Mouse (Mus musculus) kidney, postnatal 10 days (tissue): Measurements from ENCODE around the gene Smyd4.
A peak's percentile ranks its signal among the peaks of the same experiment; 100 is the strongest.

Experiments used
- DNase-seq: peaks from one replicate; pipeline ENCODE4 v3.0.0; 2021; ENCODE audit warnings: mixed read lengths

Gene Smyd4

DNA sequence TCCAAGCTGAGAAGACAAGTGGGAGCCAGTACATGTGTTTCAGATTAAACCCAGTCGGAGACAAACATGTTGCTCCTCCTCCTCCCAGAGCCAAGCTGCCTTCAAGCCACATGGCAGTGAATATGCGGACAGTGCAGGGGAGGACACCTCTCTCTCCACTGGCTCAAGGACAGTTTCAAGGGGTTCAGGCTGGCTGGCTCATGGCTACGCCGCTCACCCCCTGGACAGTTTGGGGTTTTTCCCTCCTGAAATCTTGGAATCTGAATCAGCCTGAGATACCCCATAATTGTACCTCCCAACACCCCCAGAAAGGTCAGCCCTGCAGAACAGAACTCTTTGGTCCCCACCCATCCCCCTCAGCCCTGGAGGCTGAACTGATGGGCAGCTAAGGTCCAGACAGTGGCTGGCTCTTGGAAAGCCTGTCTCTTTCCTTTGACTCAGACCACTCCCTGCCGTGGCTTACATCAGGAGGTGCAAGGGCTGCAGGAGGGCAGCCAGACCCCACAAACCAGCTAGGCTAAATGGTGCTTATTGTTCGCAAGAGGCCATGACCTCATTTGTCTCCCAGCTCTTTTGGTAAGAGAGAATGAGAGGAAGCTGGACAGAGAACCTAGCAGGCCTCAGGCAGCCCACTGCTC, 73.3 kb downstream of the Smyd4 start:
- DNase-seq, result no peak

GRCm38 (mm10) chr11:75422013-75422792, 74.0 kb downstream of the Smyd4 start, which contains the start of gene Serpinf1:
Gene Serpinf1 (minus strand): TSS chr11:75422701.
- DNase-seq, result no peak

GRCm38 (mm10) chr11:75423091-75423490, 74.9 kb downstream of the Smyd4 start:
- DNase-seq, result no peak

DNA sequence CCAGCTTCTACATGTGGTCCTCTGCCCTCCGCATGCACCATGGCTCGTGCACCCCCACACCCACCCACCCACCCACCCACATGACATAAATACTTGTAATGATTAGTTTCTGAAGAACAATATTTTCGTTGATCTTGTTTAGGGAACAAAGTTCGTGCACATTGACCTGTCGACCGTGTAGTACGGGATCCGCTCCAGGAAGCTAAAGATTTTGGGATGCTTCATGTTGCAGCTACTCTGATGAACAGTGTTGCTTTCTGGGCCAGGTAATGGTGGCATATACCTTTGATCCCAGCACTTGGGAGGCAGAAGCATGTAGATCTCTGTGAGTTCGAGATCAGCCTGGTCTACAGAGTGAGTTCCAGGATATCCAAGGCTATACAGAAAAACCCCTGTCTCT, 75.8 kb downstream of the Smyd4 start:
- no peak for DNase-seq

DNA sequence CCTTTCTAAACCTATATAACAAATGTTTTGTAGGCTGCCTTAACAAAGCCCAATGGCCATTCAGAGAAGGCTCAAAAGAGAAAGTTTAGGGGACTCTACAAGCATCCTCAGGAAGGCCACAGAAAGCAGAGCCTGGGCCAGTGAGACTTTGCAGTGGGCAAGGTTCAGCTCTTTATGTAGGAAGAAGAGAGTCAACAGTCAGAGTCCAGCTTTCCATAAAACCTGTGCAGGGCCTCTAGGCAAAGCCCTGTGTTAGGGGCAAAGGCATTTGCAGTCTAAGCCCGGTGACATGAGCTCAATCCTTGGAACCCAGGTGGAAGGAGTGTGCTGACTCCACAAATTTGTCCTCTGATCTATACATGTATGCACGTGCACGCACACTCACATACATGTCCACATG, 76.2 kb downstream of the Smyd4 start:
- no peak for DNase-seq

GRCm38 (mm10) chr11:75429019-75429705, 80.9 kb downstream of the Smyd4 start:
- no peak for DNase-seq

GRCm38 (mm10) chr11:75431307-75431706, 83.1 kb downstream of the Smyd4 start:
- DNase-seq, result no peak

- DNase-seq, result no peak
These were observed 85.9 kb downstream of the Smyd4 start for GRCm38 (mm10) chr11:75434138-75434537.

DNA sequence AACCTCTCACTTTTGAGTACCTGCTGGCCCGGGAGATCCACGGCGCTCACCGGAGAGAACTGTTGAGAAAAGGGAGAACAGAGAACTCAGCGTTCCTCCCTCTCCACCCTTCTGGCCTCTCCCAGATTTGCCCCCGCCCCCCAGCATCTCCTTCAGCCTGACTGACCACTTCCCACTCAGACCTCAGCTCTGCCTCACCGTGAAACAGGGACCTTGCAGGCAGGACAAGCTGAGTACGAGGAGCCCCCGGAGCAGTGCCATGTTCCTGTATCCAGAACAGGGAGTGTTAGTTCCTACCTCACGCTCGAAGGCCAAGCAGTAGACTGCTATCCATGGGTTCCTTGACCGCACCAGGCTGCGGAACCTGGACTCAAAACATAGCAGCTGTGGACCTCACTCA, 90.0 kb downstream of the Smyd4 start:
- DNase-seq, result no peak

DNA sequence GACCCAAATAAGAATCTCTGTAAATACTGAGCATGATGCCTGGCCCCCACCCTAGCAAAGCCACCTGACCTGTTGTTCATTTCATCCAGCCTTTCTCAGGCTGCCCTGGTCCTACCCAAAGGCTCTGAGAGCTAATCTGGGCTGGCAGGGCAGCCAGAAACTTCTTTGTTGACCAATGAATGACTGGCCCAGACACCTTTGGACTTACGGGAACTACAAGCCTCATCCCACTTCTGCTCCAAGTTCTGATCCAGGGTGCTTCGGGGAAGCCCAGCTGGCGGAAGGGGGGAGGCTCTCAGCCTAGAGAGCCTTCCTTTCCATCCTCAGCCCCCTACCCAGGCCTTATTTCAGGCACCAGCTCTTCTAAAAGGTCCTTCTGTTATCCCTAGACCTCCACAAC, 90.6 kb downstream of the Smyd4 start:
- DNase-seq, result no peak

GRCm38 (mm10) chr11:75439363-75439762, 91.1 kb downstream of the Smyd4 start, which contains the start of gene Serpinf2:
Gene Serpinf2 (minus strand): TSS chr11:75439591.
- DNase-seq, result peak; percentile 52

GRCm38 (mm10) chr11:75439951-75440350, 91.7 kb downstream of the Smyd4 start:
- DNase-seq, result no peak

DNA sequence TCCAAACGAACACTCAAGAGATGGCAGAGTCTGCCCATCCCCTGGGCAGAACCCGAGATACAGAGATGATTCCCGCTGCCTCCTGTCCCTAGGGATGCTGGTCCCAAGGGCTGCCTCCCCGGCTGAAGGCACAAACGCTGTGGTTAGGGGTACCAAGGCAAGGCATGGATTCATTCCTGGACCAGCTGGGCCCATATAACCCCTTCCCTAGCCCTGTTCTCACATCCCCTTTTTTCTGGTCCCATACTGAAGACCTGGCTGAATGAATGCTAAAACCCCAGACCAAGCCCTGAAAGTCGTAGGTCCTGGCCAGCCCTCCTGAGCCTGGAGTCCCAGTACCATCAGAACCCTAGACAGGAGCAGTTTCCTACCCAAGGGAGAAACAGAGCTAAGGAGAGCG, 92.8 kb downstream of the Smyd4 start:
- no peak for DNase-seq

GRCm38 (mm10) chr11:75441601-75442000, 93.4 kb downstream of the Smyd4 start:
- DNase-seq, result no peak

DNA sequence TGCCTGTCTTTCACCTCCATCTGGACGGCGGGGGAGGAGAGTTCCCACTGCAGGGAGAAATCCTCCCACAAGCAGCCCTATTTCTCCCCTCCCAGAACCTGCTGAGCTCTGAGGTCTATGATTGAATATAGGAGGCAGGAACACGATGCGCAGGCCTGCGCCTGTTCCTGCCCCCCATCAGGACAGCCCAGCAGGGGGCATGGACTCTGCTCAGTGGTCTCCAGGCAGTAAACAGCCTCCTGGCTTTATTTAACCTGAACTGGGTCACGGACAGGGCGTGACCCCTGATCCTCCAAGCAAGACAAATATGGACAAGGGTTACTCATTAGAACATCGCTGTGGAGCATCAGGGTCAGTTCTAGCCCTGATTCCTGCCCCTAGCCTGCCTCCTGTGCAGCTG, 95.5 kb downstream of the Smyd4 start:
- peak; percentile 74 for DNase-seq

DNA sequence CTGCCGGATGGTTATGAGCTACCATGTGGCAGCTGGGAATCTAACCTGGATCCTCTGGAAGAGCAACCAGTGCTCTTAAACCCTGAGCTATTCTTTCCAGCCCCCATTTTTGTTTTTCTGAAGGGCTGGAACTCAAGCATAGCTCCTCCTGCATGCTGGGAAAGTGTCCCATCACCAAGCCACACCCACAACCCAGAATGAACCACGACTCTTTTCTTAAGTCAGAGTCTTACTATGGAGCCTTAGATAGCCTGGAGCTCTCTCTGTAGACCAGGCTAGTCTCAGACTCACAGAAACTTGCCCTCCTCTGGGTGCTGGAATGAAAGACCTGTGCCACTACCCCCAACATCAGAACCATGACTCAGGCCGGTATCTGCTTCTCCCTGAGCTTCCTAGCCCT, 100.3 kb downstream of the Smyd4 start:
- DNase-seq, result no peak

DNA sequence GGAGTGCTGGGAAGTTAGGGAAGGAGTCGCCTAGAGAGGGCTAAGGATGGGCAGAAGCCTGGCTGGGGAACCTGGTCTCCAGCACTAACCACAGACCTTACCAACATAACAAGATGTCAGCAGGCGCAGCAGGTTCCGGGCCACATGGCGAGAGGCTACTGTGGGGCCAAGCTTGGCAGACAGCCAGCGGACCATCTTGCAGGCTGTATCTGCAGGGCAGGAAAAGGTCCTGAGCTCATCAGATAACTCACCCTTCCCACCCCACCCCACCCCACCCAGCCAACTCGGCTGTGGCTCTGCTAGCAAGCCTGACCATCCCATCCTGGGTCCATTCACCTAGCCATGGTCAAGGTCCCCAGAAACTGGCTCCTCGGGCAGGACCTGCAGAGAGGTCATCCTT, 101.5 kb downstream of the Smyd4 start:
- DNase-seq, result no peak

GRCm38 (mm10) chr11:75450304-75450908, 102.2 kb downstream of the Smyd4 start:
- no peak for DNase-seq

GRCm38 (mm10) chr11:75450936-75451335, 102.7 kb downstream of the Smyd4 start:
- DNase-seq, result no peak

GRCm38 (mm10) chr11:75452081-75452480, 103.8 kb downstream of the Smyd4 start:
- no peak for DNase-seq

DNA sequence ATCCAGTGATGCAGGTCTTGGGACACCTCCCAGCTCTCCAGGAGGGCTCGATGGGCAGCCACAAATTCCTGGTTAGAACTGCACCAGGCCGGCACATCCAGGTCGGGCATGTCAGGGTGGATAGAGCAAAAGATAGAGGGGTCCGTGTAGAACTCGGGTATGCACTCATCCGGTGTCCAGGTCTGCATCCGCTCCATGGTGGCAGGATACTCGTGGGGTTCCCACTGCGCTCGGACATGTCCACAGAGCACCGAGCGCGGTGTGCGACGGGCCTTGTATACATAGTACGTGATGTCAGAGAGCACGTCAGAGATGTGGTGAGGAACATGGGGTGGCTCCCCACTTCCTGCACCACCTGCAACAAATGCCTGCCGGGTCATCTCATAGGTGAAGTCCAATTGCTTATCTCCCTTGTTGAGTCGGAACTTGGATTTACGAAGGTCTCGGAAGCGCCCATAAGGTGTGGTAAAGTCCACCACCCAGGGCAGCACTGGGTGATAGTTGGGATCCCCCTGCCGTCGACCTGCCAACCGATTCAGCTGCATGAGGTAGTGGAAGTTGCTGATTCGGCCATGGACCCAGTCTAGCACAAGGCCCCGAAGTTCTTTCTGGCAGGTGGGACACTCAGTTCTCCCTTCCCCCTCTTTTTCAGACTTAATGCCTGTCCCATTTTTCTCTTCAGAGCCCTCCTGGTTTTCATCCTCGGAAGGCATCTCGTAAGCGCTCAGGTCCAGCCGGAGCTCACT, 104.8 kb downstream of the Smyd4 start:
- DNase-seq, result no peak
